Mouse (Mus musculus): ENCODE measurements around the gene Hist1h2bj. TPM values are rescaled to one million over a fixed set of nuclear protein-coding genes. Genes with fewer than 3 reads are reported as not detected.

Gene Hist1h2bj
- 100 to 1,000 TPM; 116 to 123 TPM for total RNA-seq (2021)

- intact Hi-C loops (cut with DNase I): loop anchor here (5.0 to 10.0 kb wide), 4 partner anchors 1362 to 1704 kb away; partner anchors contain the start of genes Hist1h2af, Hist1h2bb, Hist1h3c and Hist1h4d
Measured at GRCm38 (mm10) chr13:22042568-22043502, at the start of gene Hist1h2bj, which contains the start of gene Hist1h2ag. Hist1h2bj (plus strand) TSS chr13:22043214. Hist1h2ag (minus strand) TSS chr13:22042944.

GRCm38 (mm10) chr13:21993957-21994738, 48.9 kb upstream of the Hist1h2bj start:
- intact Hi-C loops (cut with DNase I): no loop called here
- peak in 1 of 2 experiments; percentile 21 for DNase-seq

More at GRCm38 (mm10) chr13:22042568-22043502, at the start of gene Hist1h2bj, which contains the start of gene Hist1h2ag:
- peak; percentile 93 to 94 for DNase-seq

- intact Hi-C loops (cut with DNase I): no loop called here
- no peak for DNase-seq
Measured at GRCm38 (mm10) chr13:21994896-21995295, 48.1 kb upstream of the Hist1h2bj start.

GRCm38 (mm10) chr13:21995331-21995914, 47.6 kb upstream of the Hist1h2bj start:
- intact Hi-C loops (cut with DNase I): no loop called here
- peak in 1 of 2 experiments; percentile 53 for DNase-seq

GRCm38 (mm10) chr13:21996101-21996839, 46.7 kb upstream of the Hist1h2bj start:
- intact Hi-C loops (cut with DNase I): loop anchor here (2.0 kb wide), 1 partner anchor 19 kb away; no protein-coding TSS in a partner anchor
- no peak for DNase-seq

- intact Hi-C loops (cut with DNase I): loop anchor here (2.0 kb wide), 1 partner anchor 18 kb away; no protein-coding TSS in a partner anchor
- DNase-seq: no peak
Measured at GRCm38 (mm10) chr13:21996840-21997185, 46.2 kb upstream of the Hist1h2bj start.

- intact Hi-C loops (cut with DNase I): loop anchor here (2.0 kb wide), 1 partner anchor 17 kb away; no protein-coding TSS in a partner anchor
- no peak for DNase-seq
Measured at GRCm38 (mm10) chr13:21997201-21997820, 45.7 kb upstream of the Hist1h2bj start.

GRCm38 (mm10) chr13:21997821-21998220, 45.2 kb upstream of the Hist1h2bj start:
- no peak for DNase-seq
- intact Hi-C loops (cut with DNase I): loop anchor here (2.0 kb wide), 1 partner anchor 17 kb away; no protein-coding TSS in a partner anchor

GRCm38 (mm10) chr13:21998412-21998811, 44.6 kb upstream of the Hist1h2bj start:
- no peak for DNase-seq
- intact Hi-C loops (cut with DNase I): no loop called here

GRCm38 (mm10) chr13:21999147-21999546, 43.9 kb upstream of the Hist1h2bj start:
- DNase-seq: no peak
- intact Hi-C loops (cut with DNase I): no loop called here

GRCm38 (mm10) chr13:22001346-22001745, 41.7 kb upstream of the Hist1h2bj start:
- DNase-seq: no peak
- intact Hi-C loops (cut with DNase I): no loop called here

GRCm38 (mm10) chr13:22001823-22002222, 41.2 kb upstream of the Hist1h2bj start:
- DNase-seq: no peak
- intact Hi-C loops (cut with DNase I): no loop called here

- intact Hi-C loops (cut with DNase I): no loop called here
- DNase-seq: peak in 1 of 2 experiments; percentile 31
Measured at GRCm38 (mm10) chr13:22005605-22006333, 37.2 kb upstream of the Hist1h2bj start.

- intact Hi-C loops (cut with DNase I): no loop called here
- DNase-seq: peak in 1 of 2 experiments; percentile 39
Measured at GRCm38 (mm10) chr13:22006334-22007120, 36.5 kb upstream of the Hist1h2bj start.

GRCm38 (mm10) chr13:22007121-22007510, 35.9 kb upstream of the Hist1h2bj start:
- DNase-seq: no peak
- intact Hi-C loops (cut with DNase I): no loop called here

- intact Hi-C loops (cut with DNase I): no loop called here
- no peak for DNase-seq
Measured at GRCm38 (mm10) chr13:22007872-22008271, 35.1 kb upstream of the Hist1h2bj start.

- intact Hi-C loops (cut with DNase I): no loop called here
- DNase-seq: no peak
Measured at GRCm38 (mm10) chr13:22008707-22009106, 34.3 kb upstream of the Hist1h2bj start.

GRCm38 (mm10) chr13:22009642-22010041, 33.4 kb upstream of the Hist1h2bj start, which contains the start of gene Prss16:
Prss16 (minus strand) TSS chr13:22009742.
- intact Hi-C loops (cut with DNase I): no loop called here

More at GRCm38 (mm10) chr13:22009642-22010041, 33.4 kb upstream of the Hist1h2bj start, which contains the start of gene Prss16:
- DNase-seq: no peak
